13 mouse cellular contexts compared by ENCODE assay signal in the genomic region with DNA sequence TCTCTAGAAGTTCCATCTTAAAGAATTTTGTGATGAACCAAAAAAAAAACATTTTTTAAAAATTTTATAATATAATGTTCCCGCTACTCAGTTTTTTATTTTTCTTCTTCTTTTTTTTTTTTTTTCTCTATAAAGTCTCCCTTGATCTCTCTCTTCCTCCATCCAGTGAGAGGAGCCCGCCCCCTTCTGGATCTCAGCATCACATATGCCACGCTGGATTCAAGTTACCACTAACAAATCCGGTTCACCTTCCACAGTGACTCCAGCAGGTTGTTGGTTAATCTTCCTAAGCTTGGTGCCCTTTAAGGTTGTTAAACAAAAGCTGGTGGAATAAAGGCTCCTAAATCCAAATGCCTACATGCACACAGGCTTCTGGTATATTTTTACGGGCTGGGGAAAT.
A peak's percentile ranks its signal among the peaks of the same experiment; 100 is the strongest.
DNase-seq lines count a peak whose midpoint lies in the region; ATAC-seq and TF ChIP-seq lines count a peak whose summit lies in the region.
"Had no signal": no experiment of that assay in that cellular context is flagged by ENCODE, and none has a peak within 500 bp of the region (broad histone marks: within the 10 kb centered on the region; RNA-seq: fewer than 3 reads in every experiment).

No protein-coding gene starts in this region.

- no peak overlapping the region for H3K4me3 ChIP-seq in heart, embryonic 10.5 days
- H3K4me3 ChIP-seq in lung, embryonic 14.5 days (ENCODE audit: low read depth, low read length) = no peak overlapping the region
- no peak overlapping the region for H3K4me3 ChIP-seq in lung, adult 2 months (replicated peaks; ENCODE audit: extremely low read depth, low read depth, low read length)
- H3K4me3 ChIP-seq: hindbrain, embryonic 12.5 days; kidney, embryonic 15.5 days had no signal

- peaks cover 25% of the 10 kb centered on the region for H3K4me1 ChIP-seq in heart, embryonic 10.5 days
- H3K4me1 ChIP-seq in lung, embryonic 14.5 days (ENCODE audit: insufficient read depth) = no peaks in the 10 kb centered on the region
- no peaks in the 10 kb centered on the region for H3K4me1 ChIP-seq in lung, adult 2 months (ENCODE audit: control insufficient read depth, insufficient read depth, low read length)
- H3K4me1 ChIP-seq: hindbrain, embryonic 12.5 days had no signal

- intact Hi-C loops in heart, postnatal 10 days (cut with DNase I) = loop anchor here (5.0 kb wide), 1 partner anchor 82 kb away; no protein-coding TSS in a partner anchor

- H3K27ac ChIP-seq in heart, embryonic 10.5 days = no peak overlapping the region
- no peak overlapping the region for H3K27ac ChIP-seq in lung, embryonic 14.5 days (ENCODE audit: low read depth)
- H3K27ac ChIP-seq: hindbrain, embryonic 12.5 days; kidney, embryonic 15.5 days had no signal

- no peaks in the 10 kb centered on the region for H3K9me3 ChIP-seq in heart, embryonic 10.5 days
- no peaks in the 10 kb centered on the region for H3K9me3 ChIP-seq in lung, embryonic 14.5 days (ENCODE audit: low read depth, low read length)
- H3K9me3 ChIP-seq: hindbrain, embryonic 12.5 days; kidney, embryonic 15.5 days had no signal

- no peaks in the 10 kb centered on the region for H3K27me3 ChIP-seq in heart, embryonic 10.5 days (ENCODE audit: insufficient read depth, poor library complexity, severe bottlenecking)
- H3K27me3 ChIP-seq in lung, embryonic 14.5 days (ENCODE audit: insufficient read depth, low read length) = no peaks in the 10 kb centered on the region
- H3K27me3 ChIP-seq: hindbrain, embryonic 12.5 days; kidney, embryonic 15.5 days had no signal

- TF ChIP-seq CTCF in lung, embryonic 14.5 days (IDR thresholded peaks at IDR 0.05; ENCODE audit: low read depth) = peak; percentile 45; the same call in 1 of the 2 replicates
- TF ChIP-seq CTCF in lung, adult 2 months (IDR thresholded peaks at IDR 0.05; ENCODE audit: insufficient read depth, low read length) = no peak
- peak; percentile 20; the same call in 1 of the 2 replicates for TF ChIP-seq CTCF in brain, embryonic 14.5 days (IDR thresholded peaks at IDR 0.05; ENCODE audit: borderline replicate concordance, extremely low read depth, insufficient read depth, insufficient read length)

- no peak overlapping the region for H3K9ac ChIP-seq in lung, embryonic 14.5 days
- H3K9ac ChIP-seq: hindbrain, embryonic 12.5 days; kidney, embryonic 15.5 days had no signal

- DNase-seq in heart, postnatal 10 days = peak; percentile 39 to 46
- no peak for DNase-seq in heart, embryonic 10.5 days (ENCODE audit: low spot score)
- peak; percentile 51 for DNase-seq in lung, embryonic 14.5 days
- no peak for DNase-seq in lung, adult 2 months
- DNase-seq in 3T3-L1 (ENCODE audit: low read depth, low spot score) = peak; percentile 72
- DNase-seq in brain, embryonic 14.5 days (ENCODE audit: low read depth) = peak; percentile 36
- DNase-seq: adrenal gland, postnatal 36 days; cerebellum, adult 9-11 months; left cerebral cortex, postnatal 4 days; spleen, adult 18-20 months had no signal

- peaks cover 9% of the 10 kb centered on the region for H3K36me3 ChIP-seq in heart, embryonic 10.5 days
- no peaks in the 10 kb centered on the region for H3K36me3 ChIP-seq in lung, embryonic 14.5 days (ENCODE audit: insufficient read depth)
- H3K36me3 ChIP-seq: kidney, embryonic 15.5 days had no signal

- no peak overlapping the region for H3K4me2 ChIP-seq in lung, embryonic 14.5 days
- H3K4me2 ChIP-seq: hindbrain, embryonic 12.5 days; kidney, embryonic 15.5 days had no signal

- TF ChIP-seq POLR2A in lung, adult 2 months (IDR thresholded peaks at IDR 0.05; ENCODE audit: borderline replicate concordance, extremely low read depth, low read depth, low read length) = no peak
- no peak for TF ChIP-seq POLR2A in brain, embryonic 14.5 days (IDR thresholded peaks at IDR 0.05; ENCODE audit: borderline replicate concordance, extremely low read depth, insufficient read depth, insufficient read length, poor library complexity, severe bottlenecking)

- WGBS in heart, embryonic 10.5 days = 58% methylated on average over 5 of the region's 5 CpGs
- WGBS in lung, embryonic 14.5 days = 44% methylated on average over 5 of the region's 5 CpGs
- 59% methylated on average over 5 of the region's 5 CpGs for WGBS in lung, adult 2 months

- no peak for ATAC-seq in lung, embryonic 14.5 days (ENCODE audit: insufficient read depth)
- ATAC-seq in cerebellum, adult (ENCODE audit: insufficient number of reproducible peaks, low FRiP score, low TSS enrichment) = no peak

Comparison
In these comparisons a context has a peak if more than half of its experiments do, and no peak if none do; other contexts are left out.
1. DNase-seq: peak in heart, postnatal 10 days (2 of 2), lung, embryonic 14.5 days (single experiment), 3T3-L1 (single experiment) and brain, embryonic 14.5 days (single experiment); none in heart, embryonic 10.5 days (single experiment) and lung, adult 2 months (single experiment).